Mouse (Mus musculus) embryonic facial prominence, embryonic 14.5 days (tissue): ENCODE data around the gene Elk1. TPM values are rescaled to one million over a fixed set of nuclear protein-coding genes. Genes with fewer than 3 reads are reported as not detected.

ENCODE experiments used
- ATAC-seq: fragments of 200-750 bp; cut with Nextera tagmentation; 2 replicates; pipeline ENCODE4 v1.8.0; 2017; ENCODE audit warnings: low read depth, moderate number of reproducible peaks, moderate TSS enrichment
- DNase-seq: peaks from one replicate; pipeline ENCODE4 v3.0.0-alpha.2; 2015; ENCODE audit warnings: low spot score
- H3K27ac ChIP-seq: fragments of 300-500 bp; sonication (generic); replicated peaks from 2 replicates; pipeline ENCODE4 v1.5.1; 2014; ENCODE audit warnings: low read depth, mild to moderate bottlenecking, low read length, moderate library complexity
- H3K27me3 ChIP-seq: fragments of 300-500 bp; sonication (generic); replicated peaks from 2 replicates; pipeline ENCODE4 v1.6.1; 2014; ENCODE audit warnings: low read length; ENCODE audit not compliant: control insufficient read depth, insufficient read depth
- H3K36me3 ChIP-seq: fragments of 300-500 bp; sonication (generic); 2 replicates; pipeline ENCODE4 v1.6.1; 2014; ENCODE audit warnings: low read length, mixed read lengths; ENCODE audit not compliant: control insufficient read depth, insufficient read depth
- H3K4me1 ChIP-seq: fragments of 300-500 bp; sonication (generic); 2 replicates; pipeline ENCODE4 v1.6.1; 2014; ENCODE audit warnings: antibody characterized with exemption, low read length; ENCODE audit not compliant: control insufficient read depth, insufficient read depth
- H3K4me2 ChIP-seq: fragments of 300-500 bp; sonication (generic); 2 replicates; pipeline ENCODE4 v1.6.1; 2014; ENCODE audit warnings: low read depth, mild to moderate bottlenecking, low read length, moderate library complexity, mixed read lengths
- H3K4me3 ChIP-seq: fragments of 300-500 bp; sonication (generic); 2 replicates; pipeline ENCODE4 v1.5.1; 2014; ENCODE audit warnings: low read depth, mild to moderate bottlenecking, low read length
- H3K9ac ChIP-seq: fragments of 300-500 bp; sonication (generic); 2 replicates; pipeline ENCODE4 v1.6.1; 2014; ENCODE audit warnings: low read depth, mild to moderate bottlenecking, low read length, moderate library complexity, mixed read lengths
- H3K9me3 ChIP-seq: fragments of 300-500 bp; sonication (generic); 2 replicates; pipeline ENCODE4 v1.6.1; 2016; ENCODE audit warnings: low read length; ENCODE audit not compliant: control insufficient read depth
- WGBS: fragments of 180-500 bp; shearing (Covaris S2); extraction: QIAGEN DNeasy Blood & Tissue Kit; methylation state at CpG from one replicate; pipeline ENCODE4 v1.1.7; 2014; 5-methylcytosine and 5-hydroxymethylcytosine counted together
- polyA plus RNA-seq: library from polyadenylated mRNA; unstranded; fragments of >200 nt; fragmentation: Nextera tagmentation; extraction: Ambion mirVana; gene quantifications from 2 replicates; pipeline ENCODE4 v1.2.1, GENCODE M21; 2014

The Elk1 gene
- polyA plus RNA-seq, 1 experiment from 2014 or later = 6.5 TPM

- H3K4me1 ChIP-seq = no peaks in the 10 kb centered on the region
- no peak overlapping the region for H3K4me2 ChIP-seq
- no peaks in the 10 kb centered on the region for H3K9me3 ChIP-seq
- WGBS = 55% methylated on average over 1 of the region's 1 CpGs
- DNase-seq (no peak), ATAC-seq (no peak)
- H3K36me3 ChIP-seq = no peaks in the 10 kb centered on the region
- H3K27ac ChIP-seq = no peak overlapping the region
- no peak overlapping the region for H3K4me3 ChIP-seq
- H3K27me3 ChIP-seq = 0 out of 2 replicates have a peak, but pooled peaks cover 2% of the 10 kb centered on the region
- H3K9ac ChIP-seq = no peak overlapping the region
These were observed 26.9 kb downstream of the Elk1 start for GRCm38 (mm10) chrX:20923506-20923905.

GRCm38 (mm10) chrX:20921366-20921765, 29.0 kb downstream of the Elk1 start:
- no peak overlapping the region for H3K9ac ChIP-seq
- 43% methylated on average over 5 of the region's 5 CpGs for WGBS
- 0 out of 2 replicates have a peak, but pooled peaks cover 2% of the 10 kb centered on the region for H3K27me3 ChIP-seq
- DNase-seq (no peak), ATAC-seq (no peak)
- peak overlapping the region; percentile 40; the same call in 1 of the 2 replicates for H3K4me3 ChIP-seq
- H3K4me2 ChIP-seq = peak overlapping the region; percentile 76; the same call in 1 of the 2 replicates
- H3K9me3 ChIP-seq = no peaks in the 10 kb centered on the region
- no peaks in the 10 kb centered on the region for H3K36me3 ChIP-seq
- H3K4me1 ChIP-seq = no peaks in the 10 kb centered on the region
- H3K27ac ChIP-seq = no peak overlapping the region

GRCm38 (mm10) chrX:20920844-20921364, 29.5 kb downstream of the Elk1 start, which contains the start of gene Syn1:
Syn1 (minus strand) TSS chrX:20921004.
- DNase-seq (peak; percentile 94), ATAC-seq (peak; percentile 97)
- H3K36me3 ChIP-seq = no peaks in the 10 kb centered on the region
- no peaks in the 10 kb centered on the region for H3K4me1 ChIP-seq
- H3K4me2 ChIP-seq = peak within 1 kb of the TSS; percentile 76
- no peak within 1 kb of the TSS for H3K27ac ChIP-seq
- 11% methylated on average over 4 of the region's 44 CpGs for WGBS
- peak within 1 kb of the TSS; percentile 52 for H3K9ac ChIP-seq
- peak within 1 kb of the TSS; percentile 40 for H3K4me3 ChIP-seq
- 0 out of 2 replicates have a peak, but pooled peaks cover 2% of the 10 kb centered on the region for H3K27me3 ChIP-seq
- H3K9me3 ChIP-seq = no peaks in the 10 kb centered on the region

- H3K4me1 ChIP-seq = no peaks in the 10 kb centered on the region
- peak; percentile 70 for ATAC-seq
- WGBS = 19% methylated on average over 17 of the region's 49 CpGs
- H3K4me3 ChIP-seq = peak overlapping the region; percentile 40
- peak overlapping the region; percentile 52 for H3K9ac ChIP-seq
- no peaks in the 10 kb centered on the region for H3K9me3 ChIP-seq
- H3K27ac ChIP-seq = no peak overlapping the region
- H3K27me3 ChIP-seq = 0 out of 2 replicates have a peak, but pooled peaks cover 2% of the 10 kb centered on the region
- H3K36me3 ChIP-seq = no peaks in the 10 kb centered on the region
- peak overlapping the region; percentile 76 for H3K4me2 ChIP-seq
- no peak for DNase-seq
These were observed 30.1 kb downstream of the Elk1 start for GRCm38 (mm10) chrX:20920249-20920843.

GRCm38 (mm10) chrX:20915075-20915474, 35.3 kb downstream of the Elk1 start:
- Histone ChIP-seq H3K27ac (no peak overlapping the region), H3K9ac (no peak overlapping the region), H3K9me3 (no peaks in the 10 kb centered on the region), H3K36me3 (no peaks in the 10 kb centered on the region), H3K4me3 (no peak overlapping the region), H3K4me1 (no peaks in the 10 kb centered on the region), H3K4me2 (no peak overlapping the region), H3K27me3 (0 out of 2 replicates have a peak, but pooled peaks cover 2% of the 10 kb centered on the region)
- no peak for ATAC-seq
- DNase-seq = no peak

GRCm38 (mm10) chrX:20913726-20914125, 36.7 kb downstream of the Elk1 start:
- H3K4me3 ChIP-seq = no peak overlapping the region
- no peak for ATAC-seq
- H3K4me1 ChIP-seq = no peaks in the 10 kb centered on the region
- no peak for DNase-seq
- H3K27ac ChIP-seq = no peak overlapping the region
- no peak overlapping the region for H3K9ac ChIP-seq
- no peaks in the 10 kb centered on the region for H3K27me3 ChIP-seq
- H3K9me3 ChIP-seq = no peaks in the 10 kb centered on the region
- H3K36me3 ChIP-seq = no peaks in the 10 kb centered on the region
- WGBS = 81% methylated on average over 6 of the region's 6 CpGs
- H3K4me2 ChIP-seq = no peak overlapping the region

GRCm38 (mm10) chrX:20910074-20910473, 40.3 kb downstream of the Elk1 start:
- Histone ChIP-seq H3K36me3 (no peaks in the 10 kb centered on the region), H3K9ac (no peak overlapping the region), H3K4me1 (no peaks in the 10 kb centered on the region), H3K27ac (no peak overlapping the region), H3K4me2 (no peak overlapping the region), H3K9me3 (no peaks in the 10 kb centered on the region), H3K4me3 (no peak overlapping the region), H3K27me3 (no peaks in the 10 kb centered on the region)
- ATAC-seq (no peak), DNase-seq (no peak)
- WGBS = 51% methylated on average over 3 of the region's 3 CpGs
